Mouse (Mus musculus): ENCODE measurements at regions not wholly inside any gene's neighbourhood (a gene's known extent, or its start where the extent isn't known, plus 50 kb on each side); places are given as distances from the start of the nearest gene placed in this dataset.

DNA sequence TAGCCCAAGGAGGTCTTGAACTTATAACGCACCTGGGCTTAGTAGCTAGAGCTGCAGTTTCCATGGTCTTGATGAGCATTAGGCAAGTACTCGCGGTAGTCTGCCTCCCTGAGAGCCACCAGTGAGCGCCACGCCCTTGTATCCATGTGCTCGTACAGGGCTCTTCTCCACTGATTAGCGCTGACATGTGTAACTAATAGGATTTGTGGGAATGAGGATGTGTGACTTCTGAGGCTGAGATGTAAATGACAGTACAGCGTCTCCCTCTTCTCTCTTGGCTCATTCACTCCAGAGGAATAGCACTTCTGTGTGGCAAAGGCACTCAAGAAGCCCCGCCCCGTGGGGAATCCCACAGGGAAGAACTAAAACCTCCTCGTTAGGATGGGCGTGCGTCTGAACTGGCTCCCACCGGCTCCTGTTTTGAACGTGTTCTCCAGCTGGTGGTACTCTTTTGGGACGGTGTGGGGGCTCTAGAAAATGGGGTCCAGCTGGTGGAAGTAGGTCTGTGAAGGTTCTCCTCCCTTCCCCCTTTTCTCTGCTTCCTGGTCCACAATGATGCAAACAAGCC, 94.3 kb upstream of the Pkdcc start:
- ATAC-seq (replicated peaks; ENCODE audit: low FRiP score, low TSS enrichment, poor library complexity, severe bottlenecking) = no peak

DNA sequence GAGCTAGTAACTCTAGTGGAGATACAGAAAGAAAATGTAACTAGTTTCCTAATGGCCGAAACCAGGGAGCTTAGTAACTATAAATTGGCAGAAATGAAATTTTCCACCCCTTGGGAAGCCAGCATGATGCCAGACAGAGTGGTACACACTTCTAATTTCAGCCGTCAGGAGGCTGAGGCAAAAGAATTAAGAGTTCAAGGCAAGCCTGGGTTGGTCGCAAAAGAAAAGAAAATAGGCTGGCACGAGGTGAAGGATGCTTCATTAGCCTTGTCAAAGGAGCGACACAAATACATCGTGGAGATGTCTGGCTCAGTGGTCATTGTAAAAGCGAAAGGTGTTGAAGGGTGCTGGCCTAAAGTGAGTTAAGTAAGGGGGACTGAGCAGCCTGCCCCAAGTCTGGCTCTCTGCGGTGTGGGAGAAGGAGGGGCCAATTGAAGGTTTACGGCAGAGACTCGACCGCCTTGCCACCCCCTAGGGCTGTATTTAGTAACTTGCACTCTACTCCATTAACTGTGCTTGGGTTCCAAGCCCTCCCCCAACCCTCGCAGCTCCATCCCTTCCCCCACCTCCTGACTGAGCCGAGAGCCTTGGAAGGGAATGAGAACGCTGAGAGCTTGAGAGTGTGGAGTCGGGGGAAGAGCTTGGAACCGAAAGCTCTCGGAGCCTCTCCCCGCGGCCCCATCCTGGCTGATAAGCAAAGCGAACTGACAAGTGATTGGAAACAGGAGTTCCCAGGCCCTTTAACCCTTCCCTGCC, 92.4 kb upstream of the Pkdcc start:
- ATAC-seq (replicated peaks; ENCODE audit: low FRiP score, low TSS enrichment, poor library complexity, severe bottlenecking) = peak; percentile 32; the same call in 1 of the 2 replicates

- no peak for ATAC-seq (replicated peaks; ENCODE audit: low FRiP score, low TSS enrichment, poor library complexity, severe bottlenecking)
Observed at GRCm38 (mm10) chr17:83125057-83125456, 90.0 kb upstream of the Pkdcc start.

- no peak for ATAC-seq (replicated peaks; ENCODE audit: low FRiP score, low TSS enrichment, poor library complexity, severe bottlenecking)
Observed at GRCm38 (mm10) chr17:83127842-83128241, 87.2 kb upstream of the Pkdcc start.

DNA sequence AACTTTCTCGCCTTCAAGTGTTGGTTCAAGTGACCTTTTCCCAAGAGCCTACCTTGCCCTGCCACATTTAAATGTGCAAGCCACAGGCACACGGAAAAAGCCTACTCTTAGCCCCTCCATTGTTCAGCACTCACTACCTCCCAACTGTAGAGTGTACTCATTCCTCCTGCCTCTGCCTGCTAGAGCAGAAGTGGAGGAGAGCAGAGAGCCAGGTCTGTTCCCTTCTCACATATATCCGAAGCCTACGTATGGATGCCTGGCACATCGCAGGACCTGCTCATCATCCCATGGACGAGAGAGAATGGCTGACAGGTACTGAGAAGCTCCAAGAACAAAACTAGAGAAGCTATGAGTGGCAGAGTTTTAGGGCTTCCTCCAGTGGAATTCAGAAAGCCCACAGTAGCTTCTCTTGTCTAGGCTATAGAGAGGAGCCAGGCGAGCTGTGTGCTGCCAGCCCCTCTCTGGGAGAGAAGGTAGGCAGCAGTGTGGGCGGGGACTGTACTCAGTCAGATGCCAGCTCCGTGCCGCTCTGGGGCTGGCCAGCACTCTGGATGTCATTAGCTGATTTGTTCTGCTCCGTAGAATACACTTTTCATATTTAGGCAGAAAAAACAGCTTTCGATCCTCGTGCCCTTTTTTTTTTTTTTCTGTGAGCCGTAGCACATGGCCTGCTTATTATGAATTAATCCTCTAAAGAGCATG, 86.1 kb upstream of the Pkdcc start:
- no peak for ATAC-seq (replicated peaks; ENCODE audit: low FRiP score, low TSS enrichment, poor library complexity, severe bottlenecking)

- no peak for ATAC-seq (replicated peaks; ENCODE audit: low FRiP score, low TSS enrichment, poor library complexity, severe bottlenecking)
Observed at GRCm38 (mm10) chr17:83129658-83130057, 85.4 kb upstream of the Pkdcc start.

- no peak for ATAC-seq (replicated peaks; ENCODE audit: low FRiP score, low TSS enrichment, poor library complexity, severe bottlenecking)
Observed at GRCm38 (mm10) chr17:83133201-83133600, 81.9 kb upstream of the Pkdcc start.

- no peak for ATAC-seq (replicated peaks; ENCODE audit: low FRiP score, low TSS enrichment, poor library complexity, severe bottlenecking)
Observed at GRCm38 (mm10) chr17:83135441-83136120, 79.5 kb upstream of the Pkdcc start.

DNA sequence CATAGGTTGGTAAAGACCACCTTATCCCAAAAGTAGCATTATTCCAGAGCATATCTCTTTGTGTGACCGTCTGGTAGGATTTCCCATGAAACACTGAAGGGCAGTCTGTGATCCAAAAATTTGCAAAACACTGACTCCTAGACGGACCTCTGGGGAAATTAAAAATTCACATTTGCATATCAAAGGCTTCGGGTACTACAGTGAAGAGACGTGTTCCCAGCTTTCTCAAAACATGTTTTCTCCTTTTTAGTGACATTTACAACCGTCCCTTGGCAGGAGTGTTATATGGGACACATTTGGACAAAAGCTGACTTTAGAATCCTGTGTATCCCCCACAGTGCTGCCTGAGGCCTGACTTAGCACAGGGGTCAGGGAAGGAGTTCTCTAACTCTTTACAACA, 78.8 kb upstream of the Pkdcc start:
- no peak for ATAC-seq (replicated peaks; ENCODE audit: low FRiP score, low TSS enrichment, poor library complexity, severe bottlenecking)

- ATAC-seq (replicated peaks; ENCODE audit: low FRiP score, low TSS enrichment, poor library complexity, severe bottlenecking) = no peak
Observed at GRCm38 (mm10) chr17:83137720-83138119, 77.4 kb upstream of the Pkdcc start.

- no peak for ATAC-seq (replicated peaks; ENCODE audit: low FRiP score, low TSS enrichment, poor library complexity, severe bottlenecking)
Observed at GRCm38 (mm10) chr17:83138493-83139417, 76.3 kb upstream of the Pkdcc start.

DNA sequence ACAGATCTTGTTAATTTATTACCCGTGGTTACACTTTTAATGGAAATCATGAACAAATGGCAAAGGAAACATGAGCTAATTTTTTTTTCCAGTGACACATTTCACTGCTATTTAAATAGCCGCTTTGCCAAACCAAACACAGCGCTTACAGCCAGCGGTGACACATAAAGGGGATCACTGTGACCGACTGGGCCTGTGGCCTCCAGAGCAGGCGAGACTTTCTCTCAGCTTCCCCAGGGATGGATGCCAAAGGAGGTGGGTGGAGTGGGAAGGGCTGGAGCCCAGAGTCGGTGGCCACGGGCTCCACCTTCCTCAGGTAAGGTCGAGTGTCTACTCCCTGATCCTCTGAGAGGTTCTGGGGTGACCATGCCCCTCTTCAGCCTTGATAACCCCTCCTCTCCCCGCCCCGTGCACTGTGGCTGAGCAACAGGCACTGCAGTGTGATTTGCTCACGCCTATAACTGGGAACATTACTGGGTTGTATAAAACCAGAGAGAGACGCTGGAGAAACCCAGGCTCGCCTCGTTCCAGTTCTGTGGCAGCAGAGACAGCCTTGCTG, 66.6 kb upstream of the Pkdcc start:
- ATAC-seq (replicated peaks; ENCODE audit: low FRiP score, low TSS enrichment, poor library complexity, severe bottlenecking) = no peak

- ATAC-seq (replicated peaks; ENCODE audit: low FRiP score, low TSS enrichment, poor library complexity, severe bottlenecking) = no peak
Observed at GRCm38 (mm10) chr17:83149336-83149735, 65.8 kb upstream of the Pkdcc start.

- no peak for ATAC-seq (replicated peaks; ENCODE audit: low FRiP score, low TSS enrichment, poor library complexity, severe bottlenecking)
Observed at GRCm38 (mm10) chr17:83155106-83155505, 60.0 kb upstream of the Pkdcc start.

- no peak for ATAC-seq (replicated peaks; ENCODE audit: low FRiP score, low TSS enrichment, poor library complexity, severe bottlenecking)
Observed at GRCm38 (mm10) chr17:83156682-83157081, 58.4 kb upstream of the Pkdcc start.

DNA sequence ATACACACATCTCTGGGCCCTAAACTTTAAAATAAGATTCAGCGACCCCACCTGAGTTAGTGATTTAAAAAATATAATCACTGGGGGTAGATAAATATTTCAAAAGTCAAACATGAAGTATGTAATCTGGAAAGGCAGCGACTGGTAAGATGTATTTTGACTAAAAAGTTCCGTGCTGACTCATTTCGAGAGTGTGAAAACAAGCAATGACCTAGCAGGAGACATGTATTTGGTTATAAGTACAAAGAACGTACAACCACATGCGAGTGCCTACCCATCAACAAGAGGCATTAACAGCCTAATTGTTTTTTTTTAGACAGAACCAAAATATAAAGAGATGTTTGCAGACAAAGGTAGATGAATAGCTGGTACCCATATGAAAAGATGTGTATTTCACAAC, 57.0 kb upstream of the Pkdcc start:
- no peak for ATAC-seq (replicated peaks; ENCODE audit: low FRiP score, low TSS enrichment, poor library complexity, severe bottlenecking)

DNA sequence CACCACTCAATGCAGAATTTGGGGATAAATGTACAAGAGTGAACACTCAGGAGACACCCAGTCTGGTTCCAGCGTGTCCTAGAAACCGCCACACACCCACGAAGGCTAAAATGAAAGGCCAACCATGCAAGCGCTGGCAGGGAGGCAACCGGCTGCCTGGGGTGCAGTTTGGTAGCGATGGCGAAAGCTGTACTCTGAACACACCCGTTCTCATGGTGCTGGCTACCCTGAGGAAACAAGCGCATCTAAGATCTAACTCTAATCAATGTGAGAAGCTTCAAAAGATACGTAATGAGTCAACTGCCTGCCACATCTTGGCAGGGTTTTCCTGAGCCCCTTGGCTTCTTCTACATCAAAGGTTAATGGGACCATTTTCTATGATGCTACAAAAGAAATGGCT, 56.4 kb upstream of the Pkdcc start:
- no peak for ATAC-seq (replicated peaks; ENCODE audit: low FRiP score, low TSS enrichment, poor library complexity, severe bottlenecking)

DNA sequence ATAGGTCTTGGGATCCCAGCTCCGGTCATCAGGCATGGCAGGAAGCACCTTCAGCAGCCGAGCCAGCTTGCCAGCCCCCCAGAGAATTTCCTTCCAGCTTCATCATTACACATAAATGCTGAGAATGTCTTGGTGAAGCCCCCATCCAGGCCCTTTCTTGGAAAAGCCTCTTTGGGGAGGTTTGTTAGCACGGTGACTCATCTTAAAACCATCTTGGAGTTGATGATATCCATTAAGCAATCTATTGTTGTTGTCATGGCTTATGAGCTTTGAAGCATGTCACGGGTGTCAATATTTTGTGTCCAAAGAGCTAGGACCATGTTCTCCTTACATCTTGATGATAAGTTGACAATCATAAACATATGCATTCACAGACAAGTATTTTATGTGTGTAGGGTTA, 55.5 kb upstream of the Pkdcc start:
- ATAC-seq (replicated peaks; ENCODE audit: low FRiP score, low TSS enrichment, poor library complexity, severe bottlenecking) = no peak

DNA sequence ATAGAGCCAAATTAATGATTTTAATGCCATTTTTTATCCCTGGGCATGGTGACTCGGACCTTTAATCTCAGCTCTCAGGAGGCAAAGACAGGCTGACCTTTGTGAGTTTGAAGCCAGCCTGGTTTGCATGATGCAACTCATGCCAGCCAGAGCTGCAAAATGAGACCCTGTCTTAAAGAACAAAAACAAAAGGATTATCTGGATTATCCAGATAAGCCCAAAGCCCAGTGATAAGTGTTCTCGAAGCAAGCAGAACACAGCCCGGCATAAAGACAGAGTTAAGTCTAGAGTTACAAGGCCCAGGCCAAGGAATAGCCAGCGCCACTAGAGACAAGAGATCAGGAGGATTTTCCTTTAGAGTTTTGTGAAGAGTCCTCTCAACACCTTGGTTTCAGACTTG, 54.8 kb upstream of the Pkdcc start:
- ATAC-seq (replicated peaks; ENCODE audit: low FRiP score, low TSS enrichment, poor library complexity, severe bottlenecking) = no peak
